Mouse (Mus musculus): ENCODE results near the gene Crip1. TPM values are rescaled to one million over a fixed set of nuclear protein-coding genes. Genes with fewer than 3 reads are reported as not detected.
A peak's percentile ranks its signal among the peaks of the same experiment; 100 is the strongest.

The Crip1 gene
- polyA plus RNA-seq (2016; fragmentation: Nextera tagmentation; extraction: Ambion mirVana) = 464 and 485 TPM in 2 replicates

GRCm38 (mm10) chr12:113146112-113147057 lies at the start of gene Crip1:
Crip1 (plus strand) TSS chr12:113146316.
- H3K27me3 ChIP-seq (replicated peaks) = no peaks in the 10 kb centered on the region
- peak within 1 kb of the TSS; percentile 97 for H3K27ac ChIP-seq (ENCODE audit: poor library complexity, severe bottlenecking)
- peaks cover 89% of the 10 kb centered on the region for H3K4me1 ChIP-seq (replicated peaks)
- H3K36me3 ChIP-seq = peaks cover 31% of the 10 kb centered on the region
- peak within 1 kb of the TSS; percentile 10 for H3K4me3 ChIP-seq
- peak within 1 kb of the TSS; percentile 22 for H3K9ac ChIP-seq
- no peaks in the 10 kb centered on the region for H3K9me3 ChIP-seq (replicated peaks)
- peak; percentile 5 for ATAC-seq (ENCODE audit: insufficient number of reproducible peaks, low FRiP score)
- WGBS = 11% methylated on average over 45 of the region's 45 CpGs
- peak within 1 kb of the TSS; percentile 51 for H3K4me2 ChIP-seq

GRCm38 (mm10) chr12:113097040-113097439 lies 49.1 kb upstream of the Crip1 start:
- peak overlapping the region; percentile 100; the same call in 1 of the 2 replicates for H3K9ac ChIP-seq
- 0 out of 2 replicates have a peak overlapping the region, but pooled peaks have one; percentile 100 for H3K4me3 ChIP-seq
- H3K27ac ChIP-seq (ENCODE audit: poor library complexity, severe bottlenecking) = no peak overlapping the region
- H3K27me3 ChIP-seq (replicated peaks) = no peaks in the 10 kb centered on the region
- peaks cover 36% of the 10 kb centered on the region for H3K4me1 ChIP-seq (replicated peaks)
- H3K36me3 ChIP-seq = no peaks in the 10 kb centered on the region; the same call in 1 of the 2 replicates
- 73% methylated on average over 5 of the region's 5 CpGs for WGBS
- no peaks in the 10 kb centered on the region for H3K9me3 ChIP-seq (replicated peaks)
- no peak for ATAC-seq (ENCODE audit: insufficient number of reproducible peaks, low FRiP score)
- peak overlapping the region; percentile 86 for H3K4me2 ChIP-seq

GRCm38 (mm10) chr12:113097749-113098281 lies 48.3 kb upstream of the Crip1 start, which contains the start of gene Mta1:
Mta1 (plus strand) TSS chr12:113098278.
- H3K36me3 ChIP-seq = peaks cover 2% of the 10 kb centered on the region; the same call in 1 of the 2 replicates
- peak within 1 kb of the TSS; percentile 100 for H3K9ac ChIP-seq
- peak within 1 kb of the TSS; percentile 100 for H3K4me3 ChIP-seq
- 5% methylated on average over 20 of the region's 53 CpGs for WGBS
- peak within 1 kb of the TSS; percentile 86 for H3K27ac ChIP-seq (ENCODE audit: poor library complexity, severe bottlenecking)
- H3K4me1 ChIP-seq (replicated peaks) = peaks cover 42% of the 10 kb centered on the region
- ATAC-seq (ENCODE audit: insufficient number of reproducible peaks, low FRiP score) = peak; percentile 78
- no peaks in the 10 kb centered on the region for H3K9me3 ChIP-seq (replicated peaks)
- no peaks in the 10 kb centered on the region for H3K27me3 ChIP-seq (replicated peaks)
- peak within 1 kb of the TSS; percentile 86 for H3K4me2 ChIP-seq

GRCm38 (mm10) chr12:113098530-113099151 lies 47.5 kb upstream of the Crip1 start:
- Histone ChIP-seq H3K9me3 (replicated peaks) (no peaks in the 10 kb centered on the region), H3K4me2 (peak overlapping the region; percentile 86), H3K27ac (ENCODE audit: poor library complexity, severe bottlenecking) (peak overlapping the region; percentile 86), H3K4me3 (peak overlapping the region; percentile 100), H3K27me3 (replicated peaks) (no peaks in the 10 kb centered on the region), H3K36me3 (peaks cover 6% of the 10 kb centered on the region; the same call in 1 of the 2 replicates), H3K9ac (peak overlapping the region; percentile 100), H3K4me1 (replicated peaks) (peaks cover 50% of the 10 kb centered on the region)
- 2% methylated on average over 45 of the region's 60 CpGs for WGBS
- peak; percentile 25; the same call in 1 of the 2 replicates for ATAC-seq (ENCODE audit: insufficient number of reproducible peaks, low FRiP score)

GRCm38 (mm10) chr12:113099470-113100237 lies 46.5 kb upstream of the Crip1 start:
- H3K4me1 ChIP-seq (replicated peaks) = peaks cover 59% of the 10 kb centered on the region
- peak overlapping the region; percentile 100 for H3K9ac ChIP-seq
- no peaks in the 10 kb centered on the region for H3K27me3 ChIP-seq (replicated peaks)
- H3K9me3 ChIP-seq (replicated peaks) = no peaks in the 10 kb centered on the region
- peak overlapping the region; percentile 86 for H3K4me2 ChIP-seq
- 19% methylated on average over 6 of the region's 6 CpGs for WGBS
- peak overlapping the region; percentile 100 for H3K4me3 ChIP-seq
- no peak for ATAC-seq (ENCODE audit: insufficient number of reproducible peaks, low FRiP score)
- H3K36me3 ChIP-seq = peaks cover 6% of the 10 kb centered on the region; the same call in 1 of the 2 replicates
- peak overlapping the region; percentile 42; the same call in 1 of the 2 replicates for H3K27ac ChIP-seq (ENCODE audit: poor library complexity, severe bottlenecking)

GRCm38 (mm10) chr12:113100448-113101076 lies 45.6 kb upstream of the Crip1 start:
- Histone ChIP-seq H3K9ac (0 out of 2 replicates have a peak overlapping the region, but pooled peaks have one; percentile 100), H3K27me3 (replicated peaks) (no peaks in the 10 kb centered on the region), H3K4me1 (replicated peaks) (peaks cover 62% of the 10 kb centered on the region), H3K9me3 (replicated peaks) (peaks cover under 1% of the 10 kb centered on the region; the same call in 1 of the 2 replicates), H3K4me2 (peak overlapping the region; percentile 86), H3K4me3 (no peak overlapping the region), H3K27ac (ENCODE audit: poor library complexity, severe bottlenecking) (peak overlapping the region; percentile 14; the same call in 1 of the 2 replicates), H3K36me3 (peaks cover 7% of the 10 kb centered on the region; the same call in 1 of the 2 replicates)
- WGBS = 75% methylated on average over 5 of the region's 5 CpGs
- ATAC-seq (ENCODE audit: insufficient number of reproducible peaks, low FRiP score) = no peak

GRCm38 (mm10) chr12:113101251-113101960 lies 44.7 kb upstream of the Crip1 start:
- no peak overlapping the region for H3K4me3 ChIP-seq
- 0 out of 2 replicates have a peak overlapping the region, but pooled peaks have one; percentile 35 for H3K9ac ChIP-seq
- H3K27ac ChIP-seq (ENCODE audit: poor library complexity, severe bottlenecking) = peak overlapping the region; percentile 14; the same call in 1 of the 2 replicates
- H3K4me2 ChIP-seq = no peak overlapping the region
- H3K27me3 ChIP-seq (replicated peaks) = no peaks in the 10 kb centered on the region
- ATAC-seq (ENCODE audit: insufficient number of reproducible peaks, low FRiP score) = no peak
- H3K36me3 ChIP-seq = peaks cover 11% of the 10 kb centered on the region
- H3K4me1 ChIP-seq (replicated peaks) = peaks cover 62% of the 10 kb centered on the region
- WGBS = 77% methylated on average over 9 of the region's 9 CpGs
- peaks cover 4% of the 10 kb centered on the region; the same call in 1 of the 2 replicates for H3K9me3 ChIP-seq (replicated peaks)

- H3K27me3 ChIP-seq (replicated peaks) = no peaks in the 10 kb centered on the region
- 63% methylated on average over 6 of the region's 6 CpGs for WGBS
- peaks cover 4% of the 10 kb centered on the region; the same call in 1 of the 2 replicates for H3K9me3 ChIP-seq (replicated peaks)
- H3K27ac ChIP-seq (ENCODE audit: poor library complexity, severe bottlenecking) = no peak overlapping the region
- ATAC-seq (ENCODE audit: insufficient number of reproducible peaks, low FRiP score) = no peak
- H3K4me3 ChIP-seq = no peak overlapping the region
- H3K4me1 ChIP-seq (replicated peaks) = peaks cover 69% of the 10 kb centered on the region
- H3K4me2 ChIP-seq = no peak overlapping the region
- peaks cover 11% of the 10 kb centered on the region for H3K36me3 ChIP-seq
- H3K9ac ChIP-seq = peak overlapping the region; percentile 44; the same call in 1 of the 2 replicates
These were observed 43.7 kb upstream of the Crip1 start for GRCm38 (mm10) chr12:113102461-113102860.

GRCm38 (mm10) chr12:113103846-113104451 lies 42.2 kb upstream of the Crip1 start:
- peaks cover 4% of the 10 kb centered on the region; the same call in 1 of the 2 replicates for H3K9me3 ChIP-seq (replicated peaks)
- WGBS = 82% methylated on average over 8 of the region's 8 CpGs
- no peak for ATAC-seq (ENCODE audit: insufficient number of reproducible peaks, low FRiP score)
- H3K4me2 ChIP-seq = no peak overlapping the region
- no peak overlapping the region for H3K9ac ChIP-seq
- peaks cover 73% of the 10 kb centered on the region for H3K4me1 ChIP-seq (replicated peaks)
- H3K4me3 ChIP-seq = no peak overlapping the region
- H3K27me3 ChIP-seq (replicated peaks) = no peaks in the 10 kb centered on the region
- H3K27ac ChIP-seq (ENCODE audit: poor library complexity, severe bottlenecking) = no peak overlapping the region
- H3K36me3 ChIP-seq = peaks cover 14% of the 10 kb centered on the region

Data from heart, embryonic 12.5 days (tissue).